Mouse (Mus musculus) olfactory bulb, adult 2 months (tissue): Measurements from ENCODE around the gene Ttll5. TPM values are rescaled to one million over a fixed set of nuclear protein-coding genes. Genes with fewer than 3 reads are reported as not detected.

Experiments
- H3K27ac ChIP-seq: fragments of 200-500 bp; 2 replicates; pipeline ENCODE4 v1.5.1; 2012; ENCODE audit warnings: low read depth, low read length; ENCODE audit not compliant: insufficient read depth
- H3K4me1 ChIP-seq: fragments of 200-500 bp; 2 replicates; pipeline ENCODE4 v1.6.1; 2012; ENCODE audit warnings: low read length; ENCODE audit not compliant: control insufficient read depth, insufficient read depth
- H3K4me3 ChIP-seq: fragments of 200-500 bp; 2 replicates; pipeline ENCODE4 v1.5.1; 2012; ENCODE audit warnings: mild to moderate bottlenecking, low read depth, low read length, moderate library complexity; ENCODE audit not compliant: insufficient read depth
- CTCF ChIP-seq: fragments of 200-500 bp; IDR thresholded peaks from 2 replicates; pipeline ENCODE4 v1.5.1; 2012; ENCODE audit warnings: low read depth, mild to moderate bottlenecking, low read length, moderate library complexity; ENCODE audit not compliant: insufficient read depth
- POLR2A ChIP-seq: fragments of 200-500 bp; IDR thresholded peaks from 2 replicates; pipeline ENCODE4 v1.6.1; 2012; ENCODE audit warnings: mild to moderate bottlenecking, low read depth, low read length, moderate library complexity; ENCODE audit not compliant: insufficient read depth
- WGBS: fragments of 180-500 bp; shearing (Covaris S2); methylation state at CpG from one replicate; pipeline ENCODE4 v1.1.7; 2018; 5-methylcytosine and 5-hydroxymethylcytosine counted together
- polyA plus RNA-seq: library from polyadenylated mRNA; stranded (reverse); fragments of >200 nt; gene quantifications from 2 replicates; pipeline ENCODE4 v1.2.4, GENCODE M21; 2012; ENCODE audit warnings: low replicate concordance; ENCODE audit not compliant: missing spikeins, insufficient read depth, insufficient read length

Ttll5 gene
- polyA plus RNA-seq, 1 experiment, result not detected

DNA sequence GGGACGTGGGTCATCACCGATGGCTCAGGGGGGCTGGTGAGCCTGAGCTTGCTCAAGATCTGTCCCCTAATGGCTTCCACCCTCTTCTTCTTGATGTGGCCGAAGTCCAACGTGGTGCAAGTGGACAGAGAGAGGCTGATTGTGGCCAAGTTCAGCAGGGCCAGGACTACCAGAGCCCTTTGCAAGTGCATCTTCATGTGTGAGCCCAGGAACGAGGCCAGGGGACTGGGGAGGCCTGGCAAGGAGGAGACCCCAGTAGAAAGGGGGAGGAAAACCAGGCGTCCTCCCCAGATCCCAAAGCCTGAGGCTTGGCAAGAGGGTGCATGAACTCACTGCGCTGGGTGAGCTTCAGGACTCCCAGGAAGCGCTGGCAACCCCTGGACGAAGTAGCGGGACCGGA is 253.3 kb downstream of the Ttll5 start:
- TF ChIP-seq POLR2A (no peak), CTCF (no peak)
- Histone ChIP-seq H3K4me3 (peak overlapping the region; percentile 80), H3K27ac (peak overlapping the region; percentile 87), H3K4me1 (peaks cover 23% of the 10 kb centered on the region)
- WGBS, result 25% methylated on average over 11 of the region's 11 CpGs

DNA sequence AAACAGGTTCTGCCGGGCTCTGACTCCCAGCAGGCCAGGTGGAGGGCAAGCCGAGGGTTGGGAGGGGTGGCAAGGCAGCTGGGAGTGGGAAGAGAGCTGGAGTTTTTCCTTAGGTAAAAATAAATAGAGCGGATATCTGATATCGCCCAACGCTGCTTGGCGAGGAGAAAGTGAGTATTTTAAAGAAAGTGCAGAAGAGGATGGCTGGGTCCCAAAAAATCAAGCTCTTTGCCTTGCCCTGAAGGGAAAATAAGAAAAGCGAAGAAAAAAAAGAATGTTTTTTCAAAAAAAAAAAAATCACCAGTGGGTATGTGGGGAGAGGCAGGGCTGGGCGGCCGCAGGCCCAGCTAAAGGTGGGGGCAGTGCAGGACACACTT is 253.7 kb downstream of the Ttll5 start:
- H3K27ac ChIP-seq, result peak overlapping the region; percentile 87
- 14% methylated on average over 9 of the region's 9 CpGs for WGBS

DNA sequence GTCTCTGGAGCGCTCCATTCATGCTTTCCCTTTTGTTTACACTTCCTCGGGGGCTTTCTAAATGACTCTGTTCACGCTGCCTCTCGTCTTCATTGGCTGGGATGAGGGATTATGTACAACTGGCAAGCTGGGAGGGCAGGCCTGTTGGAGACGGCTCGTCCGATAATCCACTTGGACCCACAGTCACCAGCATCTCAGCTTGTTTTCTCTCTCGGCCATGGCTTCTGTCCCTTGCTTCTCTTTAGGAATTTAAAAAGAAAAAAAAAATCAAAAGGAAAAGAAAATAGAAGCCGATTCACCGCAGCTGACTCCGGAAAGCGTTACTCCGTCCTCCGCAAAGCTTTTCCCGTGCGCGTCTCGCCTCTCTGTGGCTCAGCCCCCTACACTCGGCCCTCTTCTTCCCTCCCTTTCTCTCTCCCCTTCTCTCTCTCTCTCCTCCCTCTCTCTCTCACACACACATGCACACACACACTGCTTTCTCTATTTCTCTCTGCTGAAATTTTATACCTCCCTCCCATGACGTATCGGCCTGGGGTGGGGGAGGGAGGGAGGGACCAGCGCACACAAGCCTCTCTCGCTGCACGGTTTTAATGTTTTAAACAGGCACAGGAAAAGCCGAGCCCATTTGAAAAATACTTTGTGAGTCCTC is 254.2 kb downstream of the Ttll5 start, which contains the start of gene Tgfb3:
Gene Tgfb3 (minus strand): TSS at position 489 of the 649 bp plus-strand sequence.
- Histone ChIP-seq H3K4me3 (peak within 1 kb of the TSS; percentile 80), H3K4me1 (peaks cover 23% of the 10 kb centered on the region), H3K27ac (peak within 1 kb of the TSS; percentile 87)
- peak; percentile 29; the same call in 1 of the 2 replicates for TF ChIP-seq POLR2A
- no peak for TF ChIP-seq CTCF
- 2% methylated on average over 25 of the region's 25 CpGs for WGBS

More for the DNA sequence above, 253.7 kb downstream of the Ttll5 start:
- H3K4me3 ChIP-seq, result peak overlapping the region; percentile 80
- TF ChIP-seq POLR2A (no peak), CTCF (no peak)
- peaks cover 23% of the 10 kb centered on the region for H3K4me1 ChIP-seq

DNA sequence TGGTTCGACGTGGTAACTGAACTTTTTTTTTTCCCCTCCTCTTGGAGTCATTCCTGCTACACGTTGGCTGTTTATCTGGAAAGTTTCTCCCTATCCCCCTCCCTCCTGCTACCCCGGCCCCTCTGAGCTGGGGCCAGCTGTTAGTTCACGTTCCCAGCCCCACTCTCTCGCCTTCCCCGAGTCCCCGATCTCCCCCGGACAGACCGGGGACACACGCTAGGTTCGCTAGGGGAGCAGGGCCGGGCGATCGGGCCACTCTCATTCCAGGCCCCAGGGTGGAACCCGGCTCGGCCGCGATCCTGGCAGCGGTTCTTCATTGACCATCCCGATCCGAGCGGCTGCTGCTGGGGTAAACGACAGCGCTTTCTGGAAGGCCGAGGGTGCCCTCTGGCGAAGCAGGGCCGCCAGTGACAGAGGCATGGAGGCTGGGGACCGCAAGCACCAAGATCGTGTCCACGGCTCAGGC is 254.8 kb downstream of the Ttll5 start:
- Histone ChIP-seq H3K4me3 (peak overlapping the region; percentile 80), H3K4me1 (peaks cover 21% of the 10 kb centered on the region), H3K27ac (peak overlapping the region; percentile 74)
- peak; percentile 92 for TF ChIP-seq CTCF
- no peak for TF ChIP-seq POLR2A
- 1% methylated on average over 31 of the region's 31 CpGs for WGBS

DNA sequence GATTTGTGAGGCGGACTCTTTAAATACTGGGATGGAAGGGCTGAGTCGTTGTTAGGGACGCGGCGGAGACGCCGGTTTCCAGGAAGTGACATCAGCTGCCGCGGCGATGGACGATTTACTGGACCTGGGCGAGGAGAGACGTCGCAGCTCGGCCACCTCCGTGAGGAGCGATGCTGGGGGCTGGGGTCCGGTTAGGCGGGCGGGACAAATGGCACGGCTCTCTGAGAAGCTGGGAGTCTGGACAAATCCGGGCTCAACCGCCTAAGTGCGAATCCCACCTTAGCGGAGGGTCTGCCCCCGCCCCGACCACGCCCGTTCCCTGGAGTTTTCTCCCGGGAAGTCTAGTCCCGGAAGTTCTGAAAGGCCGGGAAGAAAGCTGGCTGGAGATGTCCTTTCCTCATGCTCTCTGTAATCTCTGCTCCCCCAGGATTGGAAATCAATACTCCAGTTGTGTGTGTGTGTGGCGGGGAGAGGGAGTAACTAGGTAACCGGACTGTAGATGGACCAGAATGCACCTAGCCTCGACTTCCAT is 258.1 kb downstream of the Ttll5 start, which contains the start of gene Ift43:
Gene Ift43 (plus strand): TSS at position 61 of the 532 bp plus-strand sequence.
- Histone ChIP-seq H3K4me1 (peaks cover 27% of the 10 kb centered on the region), H3K4me3 (peak within 1 kb of the TSS; percentile 90), H3K27ac (no peak within 1 kb of the TSS)
- under 1% methylated on average over 35 of the region's 35 CpGs for WGBS
- TF ChIP-seq CTCF (no peak), POLR2A (peak; percentile 38; the same call in 1 of the 2 replicates)

DNA sequence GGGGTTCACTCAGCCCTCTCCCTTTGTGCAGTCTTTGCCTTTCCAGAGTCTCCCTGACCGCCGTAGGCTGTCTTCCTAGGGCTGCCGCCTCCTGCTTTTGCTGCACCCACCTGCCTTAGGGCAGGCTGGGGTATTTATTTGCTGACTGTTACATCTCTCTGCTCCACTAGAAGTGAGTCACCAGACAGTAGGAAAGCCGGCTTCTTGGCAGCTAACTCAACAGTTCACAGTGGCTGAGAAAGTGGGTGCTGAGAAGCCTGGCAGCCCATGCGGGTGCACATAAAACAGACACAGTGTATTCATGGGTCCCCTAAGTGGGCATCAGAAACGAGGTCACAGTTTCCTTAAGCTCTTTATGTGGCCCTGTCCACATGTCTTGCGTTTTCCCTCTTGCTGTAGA is 261.4 kb downstream of the Ttll5 start:
- H3K4me3 ChIP-seq, result no peak overlapping the region
- H3K27ac ChIP-seq, result peak overlapping the region; percentile 68
- peaks cover 32% of the 10 kb centered on the region for H3K4me1 ChIP-seq
- WGBS, result 39% methylated on average over 7 of the region's 7 CpGs
- TF ChIP-seq POLR2A (no peak), CTCF (no peak)

DNA sequence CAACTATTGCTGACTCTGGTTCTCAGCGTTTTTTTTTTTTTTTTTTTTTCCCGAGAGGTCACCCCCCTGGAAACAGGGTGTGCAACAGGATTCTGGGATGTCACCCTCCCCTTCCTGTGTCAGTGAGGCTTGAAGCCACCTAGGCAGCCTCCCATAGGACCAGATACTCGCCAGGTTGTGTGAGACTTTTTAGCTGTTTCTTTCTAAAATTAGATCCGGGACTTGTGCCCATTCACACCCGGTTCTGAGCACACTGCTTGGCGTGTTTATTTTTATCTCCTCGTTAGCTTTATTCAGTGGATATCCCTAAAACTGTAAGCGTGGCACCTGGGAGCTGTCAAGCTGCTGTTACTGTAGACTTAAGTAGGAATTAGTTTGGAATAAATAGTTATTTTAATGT is 262.1 kb downstream of the Ttll5 start:
- TF ChIP-seq CTCF (no peak), POLR2A (no peak)
- peak overlapping the region; percentile 68 for H3K27ac ChIP-seq
- WGBS, result 18% methylated on average over 8 of the region's 8 CpGs
- H3K4me1 ChIP-seq, result peaks cover 38% of the 10 kb centered on the region
- no peak overlapping the region for H3K4me3 ChIP-seq

DNA sequence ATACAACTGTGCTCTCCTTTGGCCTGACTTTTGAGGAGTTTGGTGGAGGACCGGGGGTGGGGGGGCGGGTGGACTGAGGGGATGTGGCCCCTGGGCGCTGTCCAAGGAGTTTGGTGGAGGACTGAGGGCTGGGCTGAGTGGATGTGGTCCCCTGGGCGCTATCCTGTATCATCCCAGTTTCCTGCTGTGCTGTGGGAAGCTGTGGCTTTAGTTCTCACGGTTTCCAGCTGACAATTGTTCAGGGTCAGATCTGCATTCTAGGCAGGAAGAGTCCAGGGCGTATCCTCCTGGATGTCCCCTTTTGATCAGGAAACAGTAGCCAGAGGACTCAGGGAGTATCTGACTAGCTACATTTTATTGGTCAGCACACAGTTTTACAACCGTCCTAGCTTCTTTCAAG is 263.6 kb downstream of the Ttll5 start:
- H3K27ac ChIP-seq, result no peak overlapping the region
- no peak overlapping the region for H3K4me3 ChIP-seq
- 80% methylated on average over 7 of the region's 7 CpGs for WGBS
- H3K4me1 ChIP-seq, result peaks cover 41% of the 10 kb centered on the region
- TF ChIP-seq POLR2A (no peak), CTCF (no peak)

DNA sequence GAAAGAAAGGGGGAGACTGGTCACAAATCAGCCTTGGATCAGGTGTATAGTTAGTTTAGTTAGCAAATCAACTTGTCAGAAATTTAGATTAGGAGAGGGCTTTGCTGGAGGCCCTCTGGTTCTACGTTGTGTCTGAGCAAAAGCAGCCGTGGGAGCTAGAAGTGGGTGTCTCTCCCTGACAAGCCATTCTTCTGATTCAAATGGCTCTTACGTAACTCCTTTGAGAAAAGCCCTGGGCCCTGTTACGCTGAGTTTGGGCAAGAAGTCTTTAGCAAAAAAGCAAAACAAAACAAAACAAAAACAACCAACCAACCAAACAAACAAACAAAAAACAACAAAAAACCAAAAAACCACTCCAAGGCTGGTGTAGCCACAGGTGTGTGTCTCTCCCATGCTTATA is 266.3 kb downstream of the Ttll5 start:
- H3K4me3 ChIP-seq, result no peak overlapping the region
- WGBS, result 33% methylated on average over 4 of the region's 4 CpGs
- peaks cover 36% of the 10 kb centered on the region for H3K4me1 ChIP-seq
- no peak overlapping the region for H3K27ac ChIP-seq
- TF ChIP-seq CTCF, result no peak
- no peak for TF ChIP-seq POLR2A
